Mouse (Mus musculus): ENCODE data around the gene Tmem63c.

- no peak for TF ChIP-seq CTCF (IDR thresholded peaks at IDR 0.05)
- TF ChIP-seq POLR2A (IDR thresholded peaks at IDR 0.05; ENCODE audit: insufficient read depth, low read depth, low read length) = no peak
- no peak for TF ChIP-seq EP300 (IDR thresholded peaks at IDR 0.05; ENCODE audit: insufficient read depth, low read depth, low read length)
These were observed 55.5 kb downstream of the Tmem63c start for GRCm38 (mm10) chr12:87076610-87077009.

Data from heart, adult 2 months (tissue).